Mouse (Mus musculus) stomach, embryonic 15.5 days (tissue): ENCODE data around the gene Olfr1355. TPM values are rescaled to one million over a fixed set of nuclear protein-coding genes. Genes with fewer than 3 reads are reported as not detected.
"Not testable (repeated sequence)": the region's sequence is repeated elsewhere in the genome, so short reads cannot be mapped to it uniquely, and the experiment has no call there.

Experiments
- ATAC-seq: fragments of 200-750 bp; cut with Nextera tagmentation; 2 replicates; pipeline ENCODE4 v1.8.0; 2017; ENCODE audit warnings: low read depth, moderate number of reproducible peaks, moderate TSS enrichment; ENCODE audit not compliant: insufficient read depth, low FRiP score
- H3K27ac ChIP-seq: fragments of 300-500 bp; sonication (generic); 2 replicates; pipeline ENCODE4 v1.5.1; 2015; ENCODE audit warnings: mild to moderate bottlenecking, inconsistent platforms
- H3K27me3 ChIP-seq: fragments of 300-500 bp; sonication (generic); replicated peaks from 2 replicates; pipeline ENCODE4 v1.6.1; 2015; ENCODE audit warnings: inconsistent platforms
- H3K36me3 ChIP-seq: fragments of 300-500 bp; sonication (generic); 2 replicates; pipeline ENCODE4 v1.6.1; 2015; ENCODE audit warnings: inconsistent platforms
- H3K4me1 ChIP-seq: fragments of 300-500 bp; sonication (generic); 2 replicates; pipeline ENCODE4 v1.6.1; 2015; ENCODE audit warnings: inconsistent platforms
- H3K4me2 ChIP-seq: fragments of 300-500 bp; sonication (generic); 2 replicates; pipeline ENCODE4 v1.6.1; 2015; ENCODE audit warnings: mild to moderate bottlenecking, inconsistent platforms
- H3K4me3 ChIP-seq: fragments of 300-500 bp; sonication (generic); replicated peaks from 2 replicates; pipeline ENCODE4 v1.5.1; 2015; ENCODE audit warnings: inconsistent platforms
- H3K9ac ChIP-seq: fragments of 300-500 bp; sonication (generic); 2 replicates; pipeline ENCODE4 v1.6.1; 2015; ENCODE audit warnings: inconsistent platforms
- H3K9me3 ChIP-seq: fragments of 300-500 bp; sonication (generic); 2 replicates; pipeline ENCODE4 v1.6.1; 2016; ENCODE audit warnings: inconsistent platforms
- WGBS: fragments of 180-500 bp; shearing (Covaris S2); methylation state at CpG from one replicate; pipeline ENCODE4 v1.1.7; 2015; 5-methylcytosine and 5-hydroxymethylcytosine counted together
- polyA plus RNA-seq: library from polyadenylated mRNA; unstranded; fragments of >200 nt; fragmentation: Nextera tagmentation; extraction: Ambion mirVana; gene quantifications from 2 replicates; pipeline ENCODE4 v1.2.1, GENCODE M21; 2015

Gene Olfr1355
- not detected in 2 replicates for polyA plus RNA-seq

DNA sequence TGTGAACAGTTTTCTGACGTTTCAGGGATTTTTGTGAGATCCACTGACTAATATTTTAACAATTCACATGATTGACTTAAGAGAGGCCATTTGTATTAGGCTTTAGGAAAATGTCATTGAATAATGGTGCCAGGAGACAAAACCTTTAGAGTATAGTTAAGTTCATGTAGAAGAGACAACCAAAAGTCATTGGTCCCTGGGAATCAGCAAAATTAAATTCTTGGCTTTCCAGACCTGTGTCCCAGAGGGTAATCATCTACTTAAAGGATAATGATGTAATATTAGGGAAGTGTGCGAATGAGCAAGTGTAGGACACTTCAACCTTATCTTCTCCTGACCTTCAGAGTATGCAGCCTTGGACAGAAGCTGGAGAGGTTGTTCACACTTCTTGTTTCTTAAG, at the start of gene Olfr1355:
Olfr1355 (plus strand) TSS at position 301 of the 400 bp plus-strand sequence.
- Histone ChIP-seq H3K9ac (no peak within 1 kb of the TSS), H3K4me1 (no peaks in the 10 kb centered on the region), H3K36me3 (no peaks in the 10 kb centered on the region), H3K4me3 (no peak within 1 kb of the TSS), H3K27me3 (no peaks in the 10 kb centered on the region), H3K9me3 (no peaks in the 10 kb centered on the region), H3K27ac (no peak within 1 kb of the TSS), H3K4me2 (no peak within 1 kb of the TSS)
- ATAC-seq: no peak
- WGBS: 65% methylated on average over 2 of the region's 2 CpGs

DNA sequence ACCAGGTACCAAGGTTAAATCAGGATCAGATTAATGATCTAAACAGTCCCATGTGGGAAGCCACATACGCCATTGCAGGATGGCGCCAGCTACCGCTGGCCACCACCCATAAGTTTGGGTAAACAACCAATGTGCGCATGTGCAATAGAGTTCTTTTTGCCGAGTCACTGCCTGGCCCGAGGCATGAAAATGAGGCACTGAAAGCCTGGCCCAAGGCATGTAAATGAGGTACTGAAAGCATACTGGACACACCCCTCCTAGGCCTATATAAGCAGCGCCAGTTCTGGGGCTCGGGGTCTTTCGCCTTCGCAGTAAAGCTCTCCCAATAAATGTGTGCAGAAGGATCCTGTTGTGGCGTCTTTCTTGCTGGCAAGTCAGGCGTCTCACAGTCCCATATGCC, 34.9 kb upstream of the Olfr1355 start:
- not testable (repeated sequence) for H3K36me3 ChIP-seq, H3K9ac ChIP-seq, ATAC-seq, H3K27me3 ChIP-seq, H3K4me1 ChIP-seq, H3K9me3 ChIP-seq, H3K27ac ChIP-seq, H3K4me3 ChIP-seq, H3K4me2 ChIP-seq
- WGBS: 90% methylated on average over 12 of the region's 12 CpGs

DNA sequence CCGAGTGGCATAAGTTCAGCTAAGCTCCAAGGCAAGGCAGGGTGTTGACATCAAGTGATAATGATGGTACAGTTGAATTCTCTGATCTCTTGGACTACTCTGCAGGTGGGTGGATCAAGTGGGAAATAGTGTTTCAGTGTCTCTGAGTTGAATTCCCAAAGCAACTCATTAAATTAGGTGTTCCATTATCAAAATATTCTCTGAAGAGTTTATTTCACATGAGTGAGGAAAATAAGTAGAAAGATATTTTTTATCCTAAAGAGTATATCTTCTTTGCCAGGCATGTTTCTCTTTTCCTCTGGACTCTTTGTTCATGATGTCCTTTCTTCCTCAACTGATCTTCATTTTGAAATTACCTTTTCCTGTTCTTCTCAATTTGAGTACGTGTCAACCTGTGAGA, 23.3 kb upstream of the Olfr1355 start, which contains the start of gene Olfr1356:
Olfr1356 (minus strand) TSS at position 101 of the 400 bp plus-strand sequence.
- Histone ChIP-seq H3K4me2 (no peak within 1 kb of the TSS), H3K36me3 (no peaks in the 10 kb centered on the region), H3K27ac (no peak within 1 kb of the TSS), H3K27me3 (no peaks in the 10 kb centered on the region), H3K4me1 (no peaks in the 10 kb centered on the region), H3K9me3 (no peaks in the 10 kb centered on the region), H3K4me3 (no peak within 1 kb of the TSS), H3K9ac (no peak within 1 kb of the TSS)
- 68% methylated on average over 2 of the region's 2 CpGs for WGBS
- ATAC-seq: no peak

DNA sequence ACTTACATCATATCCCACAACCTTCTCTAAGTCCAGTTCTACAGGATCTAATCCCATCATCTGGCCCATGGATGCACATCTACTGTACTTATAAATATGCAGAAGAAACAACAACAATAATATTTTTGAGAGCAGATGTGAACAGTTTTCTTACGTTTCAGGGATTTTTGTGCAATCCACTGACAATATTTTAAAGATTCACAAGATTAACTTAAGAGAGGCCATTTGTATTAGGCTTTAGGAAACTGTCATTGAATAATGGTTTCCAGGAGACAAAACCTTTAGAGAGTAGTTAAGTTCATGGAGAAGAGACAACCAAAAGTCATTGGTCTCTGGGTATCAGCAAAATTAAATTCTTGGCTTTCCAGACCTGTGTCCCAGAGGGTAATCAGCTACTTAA, 37.5 kb downstream of the Olfr1355 start, which contains the start of gene Olfr1354:
Olfr1354 (plus strand) TSS at position 301 of the 400 bp plus-strand sequence.
- not testable (repeated sequence) for H3K9ac ChIP-seq, H3K4me2 ChIP-seq

More for the DNA sequence above, 37.5 kb downstream of the Olfr1355 start, which contains the start of gene Olfr1354:
- not testable (repeated sequence) for H3K4me3 ChIP-seq, H3K27ac ChIP-seq, H3K9me3 ChIP-seq, H3K4me1 ChIP-seq, H3K27me3 ChIP-seq, ATAC-seq, H3K36me3 ChIP-seq
- 71% methylated on average over 1 of the region's 1 CpGs for WGBS

Other genes with a start within 250 kb of the Olfr1355 start
- 0.54 and 0.77 TPM in 2 replicates for gene Casp14, start 157.2 kb upstream of the Olfr1355 start, polyA plus RNA-seq
- not detected in 2 replicates for gene Ccdc105, start 122.5 kb upstream of the Olfr1355 start, polyA plus RNA-seq
- gene Slc1a6, start 95.0 kb upstream of the Olfr1355 start, polyA plus RNA-seq: 0.94 and 0.98 TPM in 2 replicates
- not detected in 2 replicates for gene Olfr1356, start 23.4 kb upstream of the Olfr1355 start, polyA plus RNA-seq
- not detected in 2 replicates for gene Olfr1354, start 37.6 kb downstream of the Olfr1355 start, polyA plus RNA-seq
- gene Olfr8, start 75.1 kb downstream of the Olfr1355 start, polyA plus RNA-seq: not detected in 2 replicates
- not detected in 2 replicates for gene Olfr1353, start 87.8 kb downstream of the Olfr1355 start, polyA plus RNA-seq
- gene Olfr1352, start 105.5 kb downstream of the Olfr1355 start, polyA plus RNA-seq: not detected in 2 replicates
- gene Olfr1351, start 136.9 kb downstream of the Olfr1355 start, polyA plus RNA-seq: not detected in 2 replicates
- gene Olfr57, start 153.2 kb downstream of the Olfr1355 start, polyA plus RNA-seq: 0.22 TPM in 1 of 2 replicates, not detected in the other
- gene 2610008E11Rik, start 222.1 kb downstream of the Olfr1355 start, polyA plus RNA-seq: 23.5 and 23.7 TPM in 2 replicates